Mouse (Mus musculus): ENCODE results near the gene Prrt1.

The Prrt1 gene

DNA sequence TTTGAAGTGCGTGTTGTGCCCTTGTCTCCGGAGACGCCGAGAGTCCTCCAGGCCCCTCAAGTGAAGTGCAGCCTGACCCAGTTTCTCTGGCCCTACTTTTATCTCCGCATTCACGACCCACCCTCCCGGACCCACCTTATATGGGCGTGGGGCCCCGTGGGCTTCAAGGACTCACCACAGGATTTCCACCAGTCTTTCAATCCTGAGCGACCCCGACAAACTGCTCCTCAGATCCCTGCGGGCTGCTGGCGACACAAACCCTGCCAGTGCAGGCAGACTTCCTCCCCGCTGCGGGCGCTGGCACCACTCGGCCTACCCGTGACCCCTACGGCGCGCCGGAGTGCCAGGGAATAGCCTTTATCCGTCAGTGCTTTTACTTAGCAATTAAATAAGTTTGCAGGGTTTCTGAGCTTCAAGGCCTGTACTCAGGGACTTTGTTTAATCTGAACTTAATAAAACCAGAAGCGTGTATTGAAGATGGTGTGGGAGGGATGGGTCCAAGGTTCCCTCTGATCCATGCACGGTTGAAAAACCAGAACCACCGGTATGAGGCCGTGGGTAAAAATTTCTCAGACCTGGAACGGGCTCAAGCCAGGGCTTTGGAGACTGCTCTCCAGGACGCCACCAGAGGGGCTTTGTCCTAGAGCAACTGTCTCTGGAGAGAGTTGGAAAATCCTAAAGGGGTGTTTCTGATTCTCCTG is 1.2 kb upstream of the Prrt1 start, which contains the start of gene Ppt2:
Gene Ppt2, minus strand, starts transcription at position 568 of the 701 bp plus-strand sequence.
- DNase-seq (ENCODE audit: low spot score): peak; percentile 64

DNA sequence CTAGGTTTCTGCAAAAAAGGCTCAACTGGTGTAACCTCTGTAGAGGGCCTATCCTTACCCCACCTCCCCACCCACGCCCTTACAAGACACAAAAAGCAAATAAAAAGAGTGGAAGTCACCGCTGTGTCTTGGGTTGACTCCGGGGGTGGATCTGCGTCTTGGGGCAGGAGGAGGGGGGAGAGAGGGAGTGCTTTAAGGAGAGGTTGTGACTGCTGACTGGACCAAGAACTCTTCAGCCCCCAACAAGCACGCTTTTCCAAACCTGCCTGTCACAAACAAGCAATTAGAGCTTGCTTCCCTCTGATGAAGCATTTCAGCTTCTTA is 727 bp upstream of the Prrt1 start:
- DNase-seq (ENCODE audit: low spot score): no peak

DNA sequence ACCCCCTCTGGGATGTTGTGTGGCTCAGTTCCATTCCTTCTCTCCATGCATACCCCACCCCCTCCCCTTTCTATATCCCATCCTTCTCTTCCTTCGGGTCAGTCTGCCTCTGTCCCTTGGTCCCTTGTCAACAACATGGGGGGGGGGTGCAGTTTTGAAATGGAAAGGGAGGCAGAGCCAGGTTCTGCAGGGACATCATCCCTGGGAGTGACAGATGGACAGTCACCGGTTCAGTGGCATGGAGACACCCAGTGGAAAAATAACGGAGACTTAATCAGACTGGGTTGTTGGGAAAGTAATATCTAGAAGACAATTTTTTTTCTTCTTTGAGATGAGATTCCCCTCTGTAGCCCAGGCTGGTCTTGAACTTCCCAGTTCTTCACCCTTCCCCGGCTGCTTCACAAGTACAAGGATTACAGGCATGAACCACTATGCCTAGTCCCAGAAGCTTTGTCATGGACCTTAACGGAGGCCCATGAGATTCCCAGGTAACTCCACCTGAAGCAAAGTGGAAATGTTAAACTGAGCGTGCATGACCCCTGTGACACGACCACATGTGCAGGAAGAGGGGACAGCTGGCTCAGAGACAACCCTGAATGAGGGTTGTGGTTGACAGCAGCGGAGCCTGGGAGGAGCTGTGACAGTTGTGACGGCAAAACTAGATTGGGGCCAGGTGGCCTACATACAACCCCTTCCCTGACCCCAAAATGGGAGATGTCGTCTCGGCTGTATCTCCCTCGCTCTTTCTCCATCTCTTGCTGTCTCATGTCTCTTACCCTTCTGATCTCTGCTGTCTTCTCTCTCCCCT is 667 bp downstream of the Prrt1 start:
- DNase-seq (ENCODE audit: low spot score): no peak

DNA sequence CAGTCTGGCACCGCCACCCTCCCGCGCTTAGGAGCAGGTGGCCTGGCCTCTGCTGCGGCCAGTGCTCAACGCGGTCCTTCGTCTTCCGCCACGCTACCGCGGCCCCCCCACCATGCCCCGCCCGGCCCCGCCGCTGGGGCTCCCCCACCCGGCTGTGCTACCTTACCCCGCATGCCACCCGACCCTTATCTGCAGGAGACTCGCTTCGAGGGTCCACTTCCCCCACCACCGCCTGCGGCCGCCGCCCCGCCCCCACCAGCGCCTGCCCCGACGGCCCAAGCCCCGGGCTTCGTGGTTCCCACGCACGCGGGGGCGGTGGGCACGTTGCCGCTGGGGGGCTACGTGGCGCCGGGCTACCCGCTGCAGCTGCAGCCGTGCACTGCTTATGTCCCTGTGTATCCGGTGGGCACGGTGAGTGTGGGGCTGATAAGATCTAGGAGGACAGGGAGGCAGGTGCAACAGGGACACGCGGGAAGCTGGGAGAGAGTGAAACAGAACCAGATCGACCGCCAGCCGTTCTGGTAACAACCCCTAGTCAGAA is 1.5 kb downstream of the Prrt1 start:
- DNase-seq (ENCODE audit: low spot score): no peak

DNA sequence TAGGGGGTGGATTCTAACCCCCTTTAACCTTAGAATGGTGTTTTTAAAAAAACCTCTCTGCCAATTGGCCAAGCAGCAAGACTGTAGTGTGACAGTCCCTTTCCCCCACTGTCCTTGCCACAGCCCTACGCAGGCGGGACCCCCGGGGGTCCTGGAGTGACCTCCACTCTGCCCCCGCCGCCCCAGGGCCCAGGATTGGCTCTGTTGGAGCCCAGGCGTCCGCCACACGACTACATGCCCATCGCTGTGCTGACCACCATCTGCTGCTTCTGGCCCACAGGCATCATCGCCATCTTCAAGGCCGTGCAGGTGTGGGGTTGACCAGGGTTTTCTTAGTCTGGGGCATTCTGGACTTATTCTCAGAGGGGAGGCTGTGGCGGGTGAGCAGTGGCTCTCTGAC is 2.3 kb downstream of the Prrt1 start:
- DNase-seq (ENCODE audit: low spot score): no peak

DNA sequence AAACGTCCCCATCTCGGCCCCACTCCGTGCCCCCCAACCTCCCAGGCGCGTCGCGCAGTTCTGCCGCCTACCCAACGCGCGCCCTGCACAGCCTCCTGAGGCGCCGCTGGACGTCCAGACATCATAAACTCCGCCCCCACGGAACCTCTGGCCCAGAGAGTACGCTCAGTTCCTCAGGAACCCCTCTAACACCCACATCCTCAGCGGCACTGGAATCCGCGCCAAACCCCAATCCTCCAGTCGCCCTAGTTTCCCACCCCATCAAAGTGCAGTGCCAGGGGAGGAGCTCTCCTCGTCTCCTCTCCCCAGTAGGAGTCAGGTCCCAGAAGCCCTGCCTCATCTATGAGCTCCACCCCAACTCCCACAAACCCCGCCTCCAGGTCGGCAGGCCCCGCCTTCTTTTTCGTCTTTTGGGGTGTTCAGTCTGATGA is 2.9 kb downstream of the Prrt1 start:
- no peak for DNase-seq (ENCODE audit: low spot score)

DNA sequence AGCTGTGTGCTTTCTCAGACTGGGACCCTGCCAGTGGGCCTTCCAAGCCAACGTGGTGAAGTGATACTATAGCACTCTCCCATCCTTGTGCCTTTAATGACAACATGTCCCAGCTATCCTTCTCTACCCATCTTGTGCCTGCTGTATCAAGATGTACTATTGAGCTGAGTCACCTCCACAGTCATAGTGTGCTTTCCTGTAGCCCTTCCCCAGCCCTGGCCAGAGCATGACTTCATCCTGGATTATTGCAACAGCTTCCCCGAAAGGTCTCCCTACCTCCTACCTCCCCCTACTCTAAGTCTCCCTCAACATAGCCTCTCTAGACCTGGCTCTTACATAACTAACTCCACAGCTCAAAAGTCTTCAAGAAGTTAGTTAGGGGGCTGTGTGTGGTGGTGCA is 6.3 kb downstream of the Prrt1 start:
- no peak for DNase-seq (ENCODE audit: low spot score)

DNA sequence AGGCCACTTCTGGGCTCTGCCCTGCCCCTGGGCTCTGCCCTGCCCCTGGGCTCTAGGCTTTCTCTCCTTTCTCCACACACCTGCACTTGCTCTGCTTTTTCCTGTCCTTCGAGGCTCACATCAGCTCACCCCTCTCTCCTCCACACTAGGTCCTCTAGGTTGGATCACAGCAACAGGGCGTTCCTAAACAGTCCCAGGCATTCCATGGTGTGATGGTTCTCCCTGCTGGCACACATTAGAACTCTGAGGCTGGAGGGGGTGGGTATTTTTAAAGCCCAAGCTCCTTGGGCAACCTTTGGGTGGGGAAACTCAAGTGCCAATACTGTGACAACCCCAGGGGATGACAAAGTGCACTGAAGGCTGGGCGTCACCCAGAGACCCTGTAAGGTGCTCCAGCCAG is 8.1 kb downstream of the Prrt1 start:
- no peak for DNase-seq (ENCODE audit: low spot score)

DNA sequence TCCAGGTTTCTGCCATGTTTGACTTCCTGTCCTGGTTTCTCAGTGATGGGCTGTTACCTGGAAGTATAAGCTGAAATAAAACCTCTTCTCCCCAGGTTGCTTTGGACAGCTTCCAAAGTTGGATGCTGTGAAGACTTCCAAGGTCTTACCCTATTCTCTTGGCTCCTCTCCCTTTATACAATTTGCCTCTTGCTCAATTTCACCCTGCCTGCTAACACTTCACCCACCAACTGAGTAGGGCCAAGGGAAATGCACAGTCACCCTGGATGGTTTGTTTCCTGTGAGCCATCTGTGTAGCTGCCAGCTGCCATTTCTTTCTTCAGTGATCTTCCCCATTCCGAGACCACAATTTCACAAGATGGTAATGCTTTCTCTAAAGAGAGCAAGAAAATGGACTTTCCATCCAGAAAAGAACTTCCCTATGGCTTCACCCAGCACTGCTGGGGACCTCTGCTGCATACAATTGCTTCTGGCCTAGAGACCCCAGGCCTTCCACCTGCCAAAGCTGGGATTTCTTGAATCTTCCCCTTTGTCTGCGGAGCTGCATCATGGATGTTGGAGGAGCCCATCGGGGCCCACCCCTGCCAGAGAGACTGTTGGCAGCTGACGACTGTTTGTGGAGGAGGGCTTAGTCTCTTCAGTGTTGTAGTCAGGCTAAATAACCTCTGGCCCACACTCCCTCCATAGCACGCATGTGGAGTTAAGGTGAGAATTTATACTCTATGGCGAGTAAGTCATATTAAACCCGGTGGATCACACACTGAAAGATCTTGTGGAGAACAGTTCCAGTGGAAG is 10.3 kb downstream of the Prrt1 start:
- no peak for DNase-seq (ENCODE audit: low spot score)

DNA sequence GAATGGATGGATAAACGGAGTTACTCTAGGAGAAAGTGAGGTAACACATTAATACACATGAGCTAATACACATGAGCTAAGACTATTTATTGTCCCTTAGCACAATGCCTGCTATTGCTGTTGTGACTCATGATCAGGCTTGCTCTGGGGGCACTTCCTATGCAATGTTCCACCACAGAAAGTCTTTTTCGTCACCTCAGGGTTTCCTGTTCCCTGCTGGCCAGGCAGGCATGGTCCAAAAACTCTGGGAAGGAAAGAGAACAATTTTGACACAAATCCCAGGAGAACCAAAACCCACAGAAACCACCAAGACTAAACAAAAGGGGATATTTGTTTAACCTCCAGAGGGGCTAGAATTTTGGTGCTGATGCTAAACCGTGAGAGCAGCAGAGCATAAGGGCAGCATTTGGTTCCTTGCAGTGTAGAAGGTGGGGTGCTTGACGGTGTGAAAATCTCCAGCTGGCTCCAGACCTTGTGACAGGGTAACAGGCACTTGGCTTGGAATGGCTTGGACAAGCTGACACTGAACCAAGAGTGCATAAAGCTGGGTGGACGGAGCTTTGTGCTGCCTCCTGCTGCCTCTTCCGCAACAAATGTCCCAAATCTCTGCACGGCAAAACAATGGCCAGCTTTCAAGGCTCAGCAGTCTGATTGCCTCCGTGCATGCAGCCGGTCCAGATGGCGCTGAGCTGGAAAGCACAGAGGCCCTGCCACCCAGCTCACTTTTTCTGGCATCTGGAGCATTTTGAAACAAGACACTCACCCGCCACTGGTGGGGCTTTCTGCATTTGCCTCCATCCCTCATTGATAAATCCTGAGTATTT is 11.7 kb downstream of the Prrt1 start:
- no peak for DNase-seq (ENCODE audit: low spot score)

DNA sequence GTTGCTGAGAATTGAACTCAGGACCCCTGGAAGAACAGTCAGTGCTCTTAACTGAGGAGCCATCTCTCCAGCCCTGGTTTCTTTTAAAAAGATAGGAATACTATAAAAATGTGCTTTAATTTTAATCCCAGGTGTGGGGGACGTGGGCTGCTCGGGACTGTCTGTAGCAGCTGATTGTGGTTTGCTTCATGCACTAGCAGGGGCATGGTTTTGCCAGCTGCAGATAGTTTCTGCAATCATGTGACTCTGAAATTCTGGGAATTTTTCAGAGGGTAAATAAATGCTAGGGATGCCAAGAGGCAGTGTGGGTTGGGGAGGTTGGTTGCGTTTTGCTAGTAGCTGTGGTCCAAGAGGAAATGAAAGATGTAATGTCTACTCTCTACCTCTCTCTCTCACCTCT is 12.6 kb downstream of the Prrt1 start:
- no peak for DNase-seq (ENCODE audit: low spot score)

DNA sequence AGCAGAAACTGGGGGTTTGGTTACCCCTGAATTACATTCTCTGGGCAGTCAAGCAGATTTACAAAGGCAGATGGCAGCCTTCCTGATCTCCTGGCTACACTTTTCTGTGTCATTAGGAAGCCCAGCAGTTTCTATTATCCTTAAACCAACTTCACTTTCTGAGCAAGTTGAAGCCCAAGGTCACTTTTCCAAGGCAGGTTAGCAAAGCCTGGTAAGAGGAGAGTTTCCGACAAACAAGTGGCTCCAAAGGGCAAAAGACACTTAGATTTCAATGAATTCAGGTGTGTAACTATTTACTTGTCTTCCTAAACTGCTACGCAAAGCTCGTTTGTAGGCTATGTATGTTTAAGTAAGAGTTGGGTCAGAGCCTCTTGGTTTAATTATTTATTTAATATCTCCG is 14.0 kb downstream of the Prrt1 start:
- no peak for DNase-seq (ENCODE audit: low spot score)

DNA sequence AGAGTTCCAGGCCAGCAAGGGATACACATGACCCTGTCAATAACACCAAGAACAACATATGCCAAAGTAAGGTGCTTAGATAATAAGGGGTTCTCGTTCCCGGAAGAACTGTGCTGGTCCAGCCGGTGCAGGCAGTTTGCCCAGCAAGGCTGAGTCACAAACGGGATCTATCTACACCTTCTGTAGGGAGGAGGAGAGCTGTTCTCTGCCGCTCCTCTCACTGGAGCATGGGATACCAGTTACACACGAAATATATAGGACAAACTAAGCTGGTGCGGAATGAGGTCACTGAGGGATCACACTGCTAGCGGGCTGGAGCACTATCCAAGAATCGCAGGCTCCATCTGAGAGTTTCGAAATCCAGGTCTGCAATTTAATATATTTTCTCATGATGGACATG is 14.6 kb downstream of the Prrt1 start:
- DNase-seq (ENCODE audit: low spot score): peak; percentile 67

DNA sequence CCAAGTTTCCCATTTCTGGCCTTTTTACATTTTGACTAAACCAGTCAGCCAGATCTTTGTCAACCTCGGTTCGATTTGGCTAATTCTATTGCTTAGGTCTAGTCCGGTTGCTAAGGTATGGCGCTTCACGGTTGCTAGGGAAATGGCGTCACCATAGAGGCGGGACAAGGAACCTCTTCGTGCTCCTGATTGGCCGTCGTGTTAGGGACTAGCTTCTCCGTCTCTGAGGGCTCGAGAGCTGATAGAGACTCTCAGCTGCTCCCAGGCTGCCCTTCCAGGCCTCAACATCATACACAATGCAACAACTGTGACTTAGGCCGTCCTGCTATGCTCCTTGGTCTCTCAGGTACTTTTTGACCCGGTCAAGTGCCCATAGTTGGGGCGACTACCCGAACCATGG is 15.3 kb downstream of the Prrt1 start, which contains the start of gene Fkbpl:
Gene Fkbpl, plus strand, starts transcription at position 157 of the 400 bp plus-strand sequence.
- DNase-seq (ENCODE audit: low spot score): peak; percentile 99

DNA sequence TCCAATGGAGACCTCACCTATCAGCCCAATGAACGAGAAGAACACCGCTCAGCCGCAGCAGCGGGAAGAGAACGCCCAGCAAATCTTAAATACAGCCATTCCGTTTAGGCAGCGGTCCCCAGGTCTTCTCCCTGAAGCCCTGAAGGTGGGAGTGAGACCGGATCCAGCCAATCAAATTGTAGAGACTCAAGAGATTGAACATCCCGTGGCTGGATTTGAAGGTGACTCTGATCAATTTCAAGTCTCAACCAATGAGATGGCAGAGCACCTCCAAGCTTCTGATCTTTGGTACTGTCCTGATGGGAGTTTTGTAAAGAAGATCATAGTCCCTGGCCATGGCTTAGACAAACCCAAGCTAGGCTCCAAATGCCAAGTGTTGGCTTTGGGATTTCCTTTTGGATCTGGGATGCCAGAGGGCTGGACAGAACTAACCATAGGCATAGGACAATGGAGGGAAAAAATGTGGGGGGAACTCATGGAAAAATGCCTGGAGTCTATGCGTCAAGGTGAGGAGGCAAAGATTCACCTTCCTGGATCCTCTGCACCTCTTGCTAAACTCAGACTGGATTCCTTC is 16.0 kb downstream of the Prrt1 start:
- peak; percentile 42 for DNase-seq (ENCODE audit: low spot score)

DNA sequence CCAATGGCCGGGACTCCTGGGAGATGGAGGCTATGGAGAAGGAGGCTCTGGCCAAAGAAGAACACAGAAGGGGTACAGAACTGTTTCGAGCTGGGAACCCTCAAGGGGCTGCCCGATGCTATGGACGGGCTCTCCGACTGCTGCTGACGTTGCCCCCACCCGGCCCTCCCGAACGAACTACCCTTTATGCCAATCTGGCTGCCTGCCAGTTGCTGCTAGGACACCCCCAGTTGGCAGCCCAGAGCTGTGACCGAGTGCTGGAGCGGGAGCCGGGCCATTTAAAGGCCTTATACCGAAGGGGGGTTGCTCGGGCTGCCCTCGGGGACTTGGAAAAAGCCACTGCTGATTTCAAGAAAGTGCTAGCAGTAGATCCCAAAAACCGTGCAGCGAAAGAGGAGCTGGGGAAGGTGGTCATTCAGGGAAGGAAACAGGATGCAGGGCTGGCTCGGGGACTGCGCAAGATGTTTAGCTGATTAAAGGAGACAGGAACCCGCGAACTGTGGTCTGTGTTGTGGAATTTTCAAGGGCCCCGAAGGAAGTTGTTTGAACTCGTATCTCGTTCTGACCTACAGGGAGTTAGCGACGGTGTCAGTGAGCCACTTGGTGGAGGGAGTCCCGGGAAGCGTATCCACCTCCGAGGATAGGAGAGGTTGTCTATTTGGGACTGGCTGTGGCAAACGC is 16.6 kb downstream of the Prrt1 start:
- DNase-seq (ENCODE audit: low spot score): no peak

DNA sequence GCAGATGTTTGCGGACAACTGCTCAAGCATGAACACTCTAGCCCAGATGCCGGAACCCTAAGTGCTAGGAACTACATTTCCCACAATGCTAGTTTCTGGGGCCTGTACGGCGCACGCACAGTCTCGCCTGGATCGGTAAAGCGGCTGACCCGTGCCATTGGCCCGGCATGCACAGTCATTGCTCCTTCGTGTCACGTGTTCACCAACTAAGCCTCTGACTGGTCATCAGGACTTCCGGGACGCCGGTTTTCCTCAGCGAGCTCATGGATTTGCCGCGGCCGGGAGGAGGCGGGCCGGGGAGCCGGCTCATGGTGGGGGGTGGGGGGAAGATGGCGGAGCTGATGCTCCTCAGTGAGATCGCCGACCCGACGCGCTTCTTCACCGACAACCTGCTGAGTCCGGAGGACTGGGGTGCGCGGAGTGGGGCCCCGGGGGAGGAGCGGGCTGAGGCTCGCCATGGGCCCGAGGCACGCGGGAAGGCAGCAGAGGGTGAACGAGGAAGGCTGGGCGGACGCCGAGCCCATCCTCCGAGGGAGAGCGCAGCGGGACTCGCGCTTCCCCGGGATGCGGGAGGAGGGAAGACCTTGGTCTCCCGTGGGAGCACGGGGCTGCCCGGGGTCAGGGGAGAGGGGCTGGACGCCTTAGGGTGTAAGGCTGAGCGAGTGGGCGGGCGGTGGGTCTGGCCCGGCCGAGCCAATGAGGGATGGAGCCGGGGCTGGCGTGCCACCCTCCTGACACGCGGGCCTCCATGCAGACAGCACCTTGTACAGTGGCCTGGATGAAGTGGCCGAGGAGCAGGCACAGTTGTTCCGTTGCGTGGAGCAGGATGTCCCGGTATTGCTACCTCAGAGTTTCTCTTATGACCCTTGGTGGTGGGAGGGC is 17.8 kb downstream of the Prrt1 start, which contains the start of gene Atf6b:
Gene Atf6b, plus strand, starts transcription at position 241 of the 882 bp plus-strand sequence.
- peak; percentile 98 for DNase-seq (ENCODE audit: low spot score)

DNA sequence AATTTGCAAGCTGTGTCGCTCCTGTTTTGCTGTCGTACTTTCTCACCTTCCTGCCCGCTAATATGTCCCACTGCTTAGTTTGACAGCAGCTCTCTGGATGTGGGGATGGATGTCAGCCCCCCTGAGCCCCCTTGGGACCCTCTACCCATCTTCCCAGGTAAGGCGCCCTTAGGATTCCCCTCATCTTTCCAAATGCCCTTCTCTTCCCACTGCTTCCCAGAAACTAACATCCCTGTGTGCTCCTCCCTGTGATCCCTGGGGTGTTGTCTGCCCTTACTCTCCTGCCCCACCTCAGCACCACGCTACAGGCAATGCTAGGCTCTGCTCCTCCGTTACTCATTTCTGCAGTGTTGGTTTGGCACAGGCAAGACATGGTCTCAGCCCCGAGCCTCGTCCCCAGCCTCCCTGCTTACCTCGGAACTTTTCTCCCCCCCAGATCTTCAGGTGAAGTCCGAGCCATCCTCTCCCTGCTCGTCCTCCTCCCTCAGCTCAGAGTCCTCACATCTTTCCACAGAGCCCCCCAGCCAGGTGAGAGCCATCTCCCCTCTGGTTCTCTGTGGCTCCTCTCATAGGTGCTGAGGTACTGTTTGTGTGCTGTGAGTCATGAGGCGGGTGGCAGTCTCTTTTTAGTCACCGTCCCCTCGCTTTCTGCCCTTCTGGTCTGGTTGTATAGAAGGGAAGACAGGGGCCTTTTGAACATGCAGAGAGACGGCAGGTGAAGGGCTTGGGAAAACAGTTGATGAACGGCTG is 19.0 kb downstream of the Prrt1 start:
- DNase-seq (ENCODE audit: low spot score): no peak
